Mouse (Mus musculus) spleen, adult 2 months (tissue): ENCODE measurements around the gene Abcf1.

Source experiments
- CTCF ChIP-seq: fragments of 200-500 bp; IDR thresholded peaks from 2 replicates; pipeline ENCODE4 v1.5.1; 2011; ENCODE audit warnings: mild to moderate bottlenecking, inconsistent platforms; ENCODE audit not compliant: insufficient read depth, insufficient read length, insufficient replicate concordance; ENCODE audit errors: extremely low read depth
- POLR2A ChIP-seq: fragments of 200-500 bp; IDR thresholded peaks from 2 replicates; pipeline ENCODE4 v1.6.1; 2011; ENCODE audit warnings: low read depth, low read length, inconsistent platforms

GRCm38 (mm10) chr17:35954665-35955064, 14.9 kb downstream of the Abcf1 start:
- TF ChIP-seq CTCF (no peak), POLR2A (no peak)
